Mouse (Mus musculus): ENCODE results near the gene Rcbtb2. TPM values are rescaled to one million over a fixed set of nuclear protein-coding genes. Genes with fewer than 3 reads are reported as not detected.

Rcbtb2 gene
- total RNA-seq (2014; rRNA removed) = 63.9 and 79.9 TPM in 2 replicates
- polyA plus RNA-seq (2015; fragmentation: Nextera tagmentation; extraction: Ambion mirVana) = 39.1 and 48.9 TPM in 2 replicates

- Histone ChIP-seq H3K36me3 (ENCODE audit: insufficient read depth) (no peaks in the 10 kb centered on the region), H3K4me3 (ENCODE audit: low read depth, low read length) (no peak within 1 kb of the TSS), H3K4me2 (ENCODE audit: low read depth) (no peak within 1 kb of the TSS), H3K27me3 (ENCODE audit: insufficient read depth, low read length) (no peaks in the 10 kb centered on the region), H3K4me1 (ENCODE audit: insufficient read depth) (no peaks in the 10 kb centered on the region), H3K27ac (ENCODE audit: low read depth, low read length) (no peak within 1 kb of the TSS), H3K9me3 (ENCODE audit: low read length) (no peaks in the 10 kb centered on the region), H3K9ac (no peak within 1 kb of the TSS)
- no peak for TF ChIP-seq CTCF (IDR thresholded peaks at IDR 0.05; ENCODE audit: low read depth)
- WGBS = 28% methylated on average over 4 of the region's 4 CpGs
- no peak for ATAC-seq
- DNase-seq = no peak
These were observed at the start of gene Rcbtb2 for GRCm38 (mm10) chr14:73122923-73123278. Gene Rcbtb2 (plus strand): TSS chr14:73123037.

GRCm38 (mm10) chr14:73083563-73083962 is 39.3 kb upstream of the Rcbtb2 start:
- no peak for TF ChIP-seq CTCF (IDR thresholded peaks at IDR 0.05; ENCODE audit: low read depth)
- H3K27me3 ChIP-seq (ENCODE audit: insufficient read depth, low read length) = no peaks in the 10 kb centered on the region
- H3K36me3 ChIP-seq (ENCODE audit: insufficient read depth) = no peaks in the 10 kb centered on the region
- no peaks in the 10 kb centered on the region for H3K4me1 ChIP-seq (ENCODE audit: insufficient read depth)
- DNase-seq (no peak), ATAC-seq (no peak)
- no peaks in the 10 kb centered on the region for H3K9me3 ChIP-seq (ENCODE audit: low read length)
- 91% methylated on average over 2 of the region's 2 CpGs for WGBS
- no peak overlapping the region for H3K4me3 ChIP-seq (ENCODE audit: low read depth, low read length)
- H3K27ac ChIP-seq (ENCODE audit: low read depth, low read length) = no peak overlapping the region
- H3K4me2 ChIP-seq (ENCODE audit: low read depth) = no peak overlapping the region
- H3K9ac ChIP-seq = no peak overlapping the region

GRCm38 (mm10) chr14:73086425-73086824 is 36.4 kb upstream of the Rcbtb2 start:
- no peak overlapping the region for H3K27ac ChIP-seq (ENCODE audit: low read depth, low read length)
- no peaks in the 10 kb centered on the region for H3K36me3 ChIP-seq (ENCODE audit: insufficient read depth)
- ATAC-seq (no peak), DNase-seq (no peak)
- TF ChIP-seq CTCF (IDR thresholded peaks at IDR 0.05; ENCODE audit: low read depth) = no peak
- H3K27me3 ChIP-seq (ENCODE audit: insufficient read depth, low read length) = no peaks in the 10 kb centered on the region
- H3K4me3 ChIP-seq (ENCODE audit: low read depth, low read length) = no peak overlapping the region
- no peak overlapping the region for H3K4me2 ChIP-seq (ENCODE audit: low read depth)
- no peaks in the 10 kb centered on the region for H3K4me1 ChIP-seq (ENCODE audit: insufficient read depth)
- 61% methylated on average over 3 of the region's 3 CpGs for WGBS
- H3K9me3 ChIP-seq (ENCODE audit: low read length) = no peaks in the 10 kb centered on the region
- no peak overlapping the region for H3K9ac ChIP-seq

GRCm38 (mm10) chr14:73087247-73087646 is 35.6 kb upstream of the Rcbtb2 start:
- ATAC-seq (no peak), DNase-seq (no peak)
- H3K27me3 ChIP-seq (ENCODE audit: insufficient read depth, low read length) = no peaks in the 10 kb centered on the region
- H3K4me1 ChIP-seq (ENCODE audit: insufficient read depth) = no peaks in the 10 kb centered on the region
- no peaks in the 10 kb centered on the region for H3K9me3 ChIP-seq (ENCODE audit: low read length)
- H3K9ac ChIP-seq = no peak overlapping the region
- no peak overlapping the region for H3K4me3 ChIP-seq (ENCODE audit: low read depth, low read length)
- TF ChIP-seq CTCF (IDR thresholded peaks at IDR 0.05; ENCODE audit: low read depth) = no peak
- no peak overlapping the region for H3K27ac ChIP-seq (ENCODE audit: low read depth, low read length)
- no peak overlapping the region for H3K4me2 ChIP-seq (ENCODE audit: low read depth)
- no peaks in the 10 kb centered on the region for H3K36me3 ChIP-seq (ENCODE audit: insufficient read depth)
- WGBS = 94% methylated on average over 5 of the region's 5 CpGs

- WGBS = 89% methylated on average over 5 of the region's 5 CpGs
- H3K36me3 ChIP-seq (ENCODE audit: insufficient read depth) = no peaks in the 10 kb centered on the region
- H3K9me3 ChIP-seq (ENCODE audit: low read length) = no peaks in the 10 kb centered on the region
- no peak overlapping the region for H3K4me3 ChIP-seq (ENCODE audit: low read depth, low read length)
- H3K9ac ChIP-seq = no peak overlapping the region
- no peak overlapping the region for H3K4me2 ChIP-seq (ENCODE audit: low read depth)
- no peaks in the 10 kb centered on the region for H3K4me1 ChIP-seq (ENCODE audit: insufficient read depth)
- TF ChIP-seq CTCF (IDR thresholded peaks at IDR 0.05; ENCODE audit: low read depth) = no peak
- no peak overlapping the region for H3K27ac ChIP-seq (ENCODE audit: low read depth, low read length)
- no peaks in the 10 kb centered on the region for H3K27me3 ChIP-seq (ENCODE audit: insufficient read depth, low read length)
- DNase-seq (no peak), ATAC-seq (no peak)
These were observed 35.1 kb upstream of the Rcbtb2 start for GRCm38 (mm10) chr14:73087746-73088145.

- H3K9me3 ChIP-seq (ENCODE audit: low read length) = no peaks in the 10 kb centered on the region
- no peak overlapping the region for H3K9ac ChIP-seq
- no peaks in the 10 kb centered on the region for H3K36me3 ChIP-seq (ENCODE audit: insufficient read depth)
- WGBS = 84% methylated on average over 1 of the region's 1 CpGs
- ATAC-seq (no peak), DNase-seq (no peak)
- no peak overlapping the region for H3K27ac ChIP-seq (ENCODE audit: low read depth, low read length)
- H3K4me1 ChIP-seq (ENCODE audit: insufficient read depth) = no peaks in the 10 kb centered on the region
- H3K4me2 ChIP-seq (ENCODE audit: low read depth) = no peak overlapping the region
- H3K4me3 ChIP-seq (ENCODE audit: low read depth, low read length) = no peak overlapping the region
- TF ChIP-seq CTCF (IDR thresholded peaks at IDR 0.05; ENCODE audit: low read depth) = no peak
- no peaks in the 10 kb centered on the region for H3K27me3 ChIP-seq (ENCODE audit: insufficient read depth, low read length)
These were observed 34.6 kb upstream of the Rcbtb2 start for GRCm38 (mm10) chr14:73088224-73088623.

GRCm38 (mm10) chr14:73092871-73093270 is 30.0 kb upstream of the Rcbtb2 start:
- no peaks in the 10 kb centered on the region for H3K9me3 ChIP-seq (ENCODE audit: low read length)
- no peaks in the 10 kb centered on the region for H3K36me3 ChIP-seq (ENCODE audit: insufficient read depth)
- ATAC-seq = no peak
- no peak overlapping the region for H3K4me3 ChIP-seq (ENCODE audit: low read depth, low read length)
- H3K4me2 ChIP-seq (ENCODE audit: low read depth) = no peak overlapping the region
- WGBS = 92% methylated on average over 3 of the region's 3 CpGs
- H3K27me3 ChIP-seq (ENCODE audit: insufficient read depth, low read length) = no peaks in the 10 kb centered on the region
- TF ChIP-seq CTCF (IDR thresholded peaks at IDR 0.05; ENCODE audit: low read depth) = no peak
- DNase-seq = no peak
- no peak overlapping the region for H3K27ac ChIP-seq (ENCODE audit: low read depth, low read length)
- H3K4me1 ChIP-seq (ENCODE audit: insufficient read depth) = no peaks in the 10 kb centered on the region
- no peak overlapping the region for H3K9ac ChIP-seq
